Mouse (Mus musculus): Measurements from ENCODE around the gene Pfn3. TPM values are rescaled to one million over a fixed set of nuclear protein-coding genes. Genes with fewer than 3 reads are reported as not detected.

Pfn3 gene
- polyA plus RNA-seq, 1 experiment from 2014 or later, result not detected

GRCm38 (mm10) chr13:55411826-55412225 lies 3.2 kb downstream of the Pfn3 start:
- POLR2A ChIA-PET, result no interaction called here

DNA sequence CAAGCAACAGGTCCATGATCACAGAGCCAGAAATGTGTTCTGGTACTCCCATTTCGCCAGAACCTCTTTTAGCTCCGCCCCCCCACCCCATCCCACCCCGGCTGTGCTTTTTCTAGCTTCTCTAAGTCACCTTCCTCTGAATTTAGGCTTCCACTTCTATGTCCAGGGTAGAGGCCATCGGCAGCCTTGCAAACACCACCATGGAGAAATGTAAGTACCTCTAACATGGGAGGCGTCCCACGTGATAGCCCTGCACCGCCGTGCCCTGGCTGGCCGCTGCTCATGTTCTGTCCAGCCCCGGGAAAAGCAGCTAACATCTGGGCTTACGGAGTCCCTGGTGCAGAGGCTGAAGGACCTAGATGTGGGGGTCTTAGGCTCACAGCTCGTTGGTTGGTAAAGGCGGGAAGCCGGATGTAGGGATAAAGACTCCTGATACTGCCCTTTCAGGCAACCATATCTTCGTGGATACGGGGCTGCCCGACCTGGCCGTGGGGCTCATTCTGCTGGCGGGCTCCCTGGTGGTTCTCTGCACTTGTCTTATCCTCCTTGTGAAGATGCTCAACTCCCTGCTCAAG lies 6.4 kb downstream of the Pfn3 start:
- in situ Hi-C loops (cut with MboI; ENCODE audit: low pct_unique_long_range_greater_than_20kb), result loop anchor here (5.0 kb wide), 2 partner anchors 59 to 109 kb away; no protein-coding TSS in a partner anchor
- no peak for ATAC-seq
- ChIA-PET CTCF (interaction anchor here (1.0 kb wide), 1 partner anchor 105 kb away, joined by 4 read pairs; the partner anchor contains the start of gene Pdlim7), POLR2A (no interaction called here)
- no peak for TF ChIP-seq CTCF (IDR thresholded peaks at IDR 0.05)
- peaks cover under 1% of the 10 kb centered on the region for H3K27me3 ChIP-seq
- DNase-seq (ENCODE audit: low read depth, low spot score), result no peak

More at GRCm38 (mm10) chr13:55411826-55412225, 3.2 kb downstream of the Pfn3 start:
- CTCF ChIA-PET, result interaction anchor here (1.1 kb wide), 1 partner anchor 8 kb away, joined by 3 read pairs; no protein-coding TSS in a partner anchor
- DNase-seq (ENCODE audit: low read depth, low spot score) (no peak), ATAC-seq (no peak)
- in situ Hi-C loops (cut with MboI; ENCODE audit: low pct_unique_long_range_greater_than_20kb), result no loop called here
- peaks cover 6% of the 10 kb centered on the region for H3K27me3 ChIP-seq
- no peak for TF ChIP-seq CTCF (IDR thresholded peaks at IDR 0.05)

DNA sequence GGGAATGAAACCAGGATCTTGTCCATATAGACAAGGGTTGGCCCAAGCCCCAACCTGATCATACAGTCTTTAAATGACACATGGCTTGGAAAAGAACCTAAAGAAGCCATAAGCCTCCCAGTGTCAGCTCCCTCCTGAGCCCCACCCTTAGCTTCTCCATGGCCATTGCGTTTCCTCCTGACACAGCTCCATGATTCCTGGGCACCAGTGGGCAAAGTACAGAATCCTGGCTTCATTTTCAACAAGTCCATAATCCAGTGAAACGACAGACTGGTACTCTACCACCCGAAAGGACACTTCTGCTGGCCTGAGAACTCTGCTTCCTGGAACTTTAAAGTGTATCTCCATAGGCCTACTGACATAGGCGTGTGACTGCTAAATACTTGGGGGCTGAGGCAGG lies 7.7 kb downstream of the Pfn3 start:
- ChIA-PET CTCF (interaction anchor here (0.9 to 2.0 kb wide), 4 partner anchors 60 to 118 kb away, joined by 3 to 6 read pairs (median 4); no protein-coding TSS in a partner anchor), POLR2A (no interaction called here)
- H3K27me3 ChIP-seq, result peaks cover 9% of the 10 kb centered on the region
- no peak for DNase-seq (ENCODE audit: low read depth, low spot score)
- ATAC-seq, result no peak
- in situ Hi-C loops (cut with MboI; ENCODE audit: low pct_unique_long_range_greater_than_20kb), result loop anchor here (5.0 kb wide), 2 partner anchors 60 to 110 kb away; no protein-coding TSS in a partner anchor
- no peak for TF ChIP-seq CTCF (IDR thresholded peaks at IDR 0.05)

GRCm38 (mm10) chr13:55405783-55406390 lies 9.1 kb downstream of the Pfn3 start:
- TF ChIP-seq CTCF (IDR thresholded peaks at IDR 0.05), result no peak
- in situ Hi-C loops (cut with MboI; ENCODE audit: low pct_unique_long_range_greater_than_20kb), result loop anchor here (5.0 kb wide), 2 partner anchors 61 to 111 kb away; no protein-coding TSS in a partner anchor
- ATAC-seq (no peak), DNase-seq (ENCODE audit: low read depth, low spot score) (no peak)
- peaks cover 10% of the 10 kb centered on the region for H3K27me3 ChIP-seq
- ChIA-PET CTCF (interaction anchor here (0.8 to 5.3 kb wide), 16 partner anchors 8 to 120 kb away, joined by 3 to 30 read pairs (median 4); partner anchors contain the start of genes Pdlim7 and Prr7), POLR2A (interaction anchor here (0.6 to 1.3 kb wide), 2 partner anchors 11 to 131 kb away, joined by 3 read pairs; no protein-coding TSS in a partner anchor)

DNA sequence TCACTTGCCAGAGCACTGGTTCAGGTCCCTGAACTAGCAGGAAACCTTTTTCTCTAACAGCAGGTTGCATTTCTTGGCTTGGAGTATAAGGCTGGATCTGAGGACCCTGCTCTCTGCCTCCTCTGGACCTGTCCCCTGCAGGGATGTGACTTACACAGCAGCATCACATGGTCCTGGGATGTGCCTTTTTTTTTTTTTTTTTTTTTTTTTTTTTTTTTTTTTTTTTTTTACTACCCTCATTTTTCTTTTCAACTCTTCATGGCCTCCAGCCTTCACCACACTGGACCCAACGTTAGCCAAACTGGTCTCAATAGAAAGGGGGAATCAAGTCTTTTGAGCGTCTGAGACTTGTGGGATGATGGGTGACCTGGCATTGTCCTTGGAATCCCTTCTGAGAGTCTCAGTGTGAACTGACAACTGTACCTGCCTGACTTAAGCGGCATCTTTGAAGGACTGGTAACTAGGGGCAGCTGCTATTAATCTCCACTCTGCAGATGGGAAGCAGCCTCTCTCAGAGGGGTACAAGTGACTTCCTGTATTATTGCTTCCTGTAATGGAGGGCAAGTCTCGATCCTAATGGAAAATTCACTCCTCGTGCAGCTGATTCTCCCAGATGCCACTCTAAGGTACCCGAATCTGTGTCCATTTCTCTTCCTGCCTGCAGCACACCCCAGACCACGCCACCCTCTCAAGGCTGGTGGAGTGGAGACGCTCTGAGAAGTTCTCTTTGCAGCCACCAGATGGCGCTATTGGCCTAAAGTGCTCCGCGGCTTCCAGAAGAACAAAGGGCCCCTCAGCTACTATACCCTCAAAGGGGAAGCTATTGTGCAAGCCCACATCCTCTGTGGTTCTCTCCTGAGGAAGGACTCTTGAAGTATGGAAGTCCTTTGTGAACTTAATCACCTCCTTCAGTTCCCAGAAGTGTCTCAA lies 9.9 kb downstream of the Pfn3 start:
- ATAC-seq (peak; percentile 17), DNase-seq (ENCODE audit: low read depth, low spot score) (peak; percentile 4)
- CTCF ChIA-PET, result interaction anchor here (0.6 to 5.3 kb wide), 19 partner anchors 8 to 120 kb away, joined by 3 to 30 read pairs (median 4); partner anchors contain the start of genes Pdlim7 and Prr7
- H3K27me3 ChIP-seq, result peaks cover 18% of the 10 kb centered on the region
- in situ Hi-C loops (cut with MboI; ENCODE audit: low pct_unique_long_range_greater_than_20kb), result loop anchor here (5.0 kb wide), 2 partner anchors 62 to 112 kb away; no protein-coding TSS in a partner anchor
- peak; percentile 89 for TF ChIP-seq CTCF (IDR thresholded peaks at IDR 0.05)
- POLR2A ChIA-PET, result interaction anchor here (0.6 to 1.3 kb wide), 2 partner anchors 10 to 132 kb away, joined by 3 read pairs; no protein-coding TSS in a partner anchor

GRCm38 (mm10) chr13:55403935-55404852 lies 10.8 kb downstream of the Pfn3 start:
- POLR2A ChIA-PET, result interaction anchor here (0.6 to 1.3 kb wide), 2 partner anchors 133 to 821 kb away, joined by 3 read pairs; no protein-coding TSS in a partner anchor
- ATAC-seq (no peak), DNase-seq (ENCODE audit: low read depth, low spot score) (no peak)
- peaks cover 24% of the 10 kb centered on the region for H3K27me3 ChIP-seq
- CTCF ChIA-PET, result interaction anchor here (0.7 to 5.3 kb wide), 11 partner anchors 8 to 117 kb away, joined by 3 to 30 read pairs (median 3); partner anchors contain the start of genes Pdlim7 and Prr7
- in situ Hi-C loops (cut with MboI; ENCODE audit: low pct_unique_long_range_greater_than_20kb), result no loop called here
- TF ChIP-seq CTCF (IDR thresholded peaks at IDR 0.05), result no peak

GRCm38 (mm10) chr13:55403266-55403665 lies 11.8 kb downstream of the Pfn3 start:
- in situ Hi-C loops (cut with MboI; ENCODE audit: low pct_unique_long_range_greater_than_20kb), result no loop called here
- no peak for TF ChIP-seq CTCF (IDR thresholded peaks at IDR 0.05)
- DNase-seq (ENCODE audit: low read depth, low spot score) (no peak), ATAC-seq (no peak)
- POLR2A ChIA-PET, result interaction anchor here (0.6 kb wide), 1 partner anchor 822 kb away, joined by 3 read pairs; no protein-coding TSS in a partner anchor
- CTCF ChIA-PET, result interaction anchor here (1.0 to 5.3 kb wide), 5 partner anchors 8 to 112 kb away, joined by 3 to 30 read pairs (median 4); no protein-coding TSS in a partner anchor
- peaks cover 24% of the 10 kb centered on the region for H3K27me3 ChIP-seq

DNA sequence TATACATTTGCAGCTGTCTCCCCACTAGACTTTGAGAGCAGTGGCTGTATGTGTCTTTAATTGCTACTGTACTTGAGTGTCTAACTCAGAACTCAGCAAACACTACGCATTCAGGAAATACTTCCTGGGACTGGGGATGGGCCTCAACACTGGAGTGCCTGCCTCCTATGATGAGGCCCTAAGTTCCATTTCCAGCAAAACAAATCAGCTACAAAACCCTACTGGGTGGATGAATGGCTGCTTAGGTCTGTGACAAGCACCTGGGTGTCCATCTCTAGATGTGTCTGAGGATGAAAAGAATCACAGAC lies 15.0 kb downstream of the Pfn3 start:
- ChIA-PET CTCF (interaction anchor here (1.0 kb wide), 1 partner anchor 15 kb away, joined by 3 read pairs; no protein-coding TSS in a partner anchor), POLR2A (no interaction called here)
- no peak for ATAC-seq
- TF ChIP-seq CTCF (IDR thresholded peaks at IDR 0.05), result no peak
- H3K27me3 ChIP-seq, result peaks cover 30% of the 10 kb centered on the region
- in situ Hi-C loops (cut with MboI; ENCODE audit: low pct_unique_long_range_greater_than_20kb), result no loop called here
- no peak for DNase-seq (ENCODE audit: low read depth, low spot score)

Data from Patski (cell line).